Mouse (Mus musculus): ENCODE results near the gene Fam53b. TPM values are rescaled to one million over a fixed set of nuclear protein-coding genes. Genes with fewer than 3 reads are reported as not detected.
A peak's percentile ranks its signal among the peaks of the same experiment; 100 is the strongest.

Gene Fam53b
- total and polyA plus RNA-seq, 2 experiments from 2014 or later, result 5.8 to 15.4 TPM

DNA sequence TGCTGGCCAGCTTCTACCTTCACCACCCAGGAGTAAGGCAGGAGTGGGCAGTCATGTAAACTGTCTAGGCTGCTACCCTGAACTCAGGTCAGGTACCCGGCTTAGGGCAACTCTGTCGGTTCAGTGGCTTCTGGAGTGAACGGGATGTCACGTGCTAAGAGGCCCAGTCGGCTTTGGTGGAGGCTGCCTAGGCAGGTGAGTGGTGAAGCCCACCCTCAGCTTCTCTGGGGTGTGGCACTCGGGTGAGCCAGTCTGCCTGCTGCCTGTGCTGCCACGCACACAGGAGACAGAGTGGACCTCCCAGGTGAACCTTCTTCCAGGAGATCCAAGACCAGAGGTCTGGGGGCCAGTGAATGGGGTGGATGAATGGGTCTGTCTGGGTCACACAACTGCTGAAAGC lies 100.7 kb downstream of the Fam53b start:
- 87% methylated on average over 7 of the region's 7 CpGs for WGBS
- Histone ChIP-seq H3K27me3 (ENCODE audit: insufficient read depth, low read length) (no peaks in the 10 kb centered on the region), H3K4me1 (ENCODE audit: insufficient read depth) (peaks cover 12% of the 10 kb centered on the region), H3K4me3 (ENCODE audit: low read depth, low read length) (no peak overlapping the region), H3K36me3 (ENCODE audit: insufficient read depth) (peaks cover 8% of the 10 kb centered on the region; the same call in 1 of the 2 replicates), H3K9ac (no peak overlapping the region), H3K27ac (ENCODE audit: low read depth, low read length) (no peak overlapping the region), H3K9me3 (ENCODE audit: low read length) (no peaks in the 10 kb centered on the region), H3K4me2 (ENCODE audit: low read depth) (no peak overlapping the region)
- ATAC-seq (no peak), DNase-seq (no peak)
- TF ChIP-seq CTCF (IDR thresholded peaks at IDR 0.05; ENCODE audit: low read depth), result no peak

DNA sequence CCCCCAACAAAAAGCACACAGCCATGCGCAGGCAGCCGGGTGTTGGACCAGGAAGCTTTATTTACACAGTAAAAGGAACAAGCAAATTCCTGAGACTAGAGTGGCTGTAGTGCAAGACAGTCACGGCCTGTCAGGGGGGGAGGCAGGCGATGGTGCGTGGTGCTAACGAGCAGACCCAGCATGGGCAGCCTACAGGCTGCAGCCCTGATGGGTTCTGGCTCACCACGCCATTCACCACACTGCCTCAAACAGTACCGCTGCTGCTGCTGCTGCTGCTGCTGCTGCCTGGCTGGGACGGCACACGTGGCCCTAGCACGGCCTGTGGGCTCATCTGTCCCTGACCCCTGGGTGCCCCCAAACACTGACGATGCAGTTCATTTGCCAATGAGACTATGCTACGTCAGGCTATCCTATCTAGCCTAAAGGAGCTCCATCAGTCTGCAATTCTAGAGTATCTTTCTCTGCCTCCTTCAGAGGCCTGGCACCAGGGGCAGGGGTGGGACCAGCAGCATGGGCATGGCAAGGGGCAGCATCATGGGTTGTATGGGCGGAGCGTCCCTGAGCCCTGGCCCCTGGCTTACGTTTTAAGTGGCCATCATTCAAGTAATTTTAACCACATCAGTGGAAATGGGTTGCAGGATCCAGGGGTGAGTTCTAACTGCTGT lies 101.5 kb downstream of the Fam53b start:
- no peaks in the 10 kb centered on the region for H3K9me3 ChIP-seq (ENCODE audit: low read length)
- no peak overlapping the region for H3K4me3 ChIP-seq (ENCODE audit: low read depth, low read length)
- WGBS, result 39% methylated on average over 16 of the region's 16 CpGs
- no peak overlapping the region for H3K27ac ChIP-seq (ENCODE audit: low read depth, low read length)
- ATAC-seq, result peak; percentile 49
- no peak for DNase-seq
- H3K36me3 ChIP-seq (ENCODE audit: insufficient read depth), result peaks cover 8% of the 10 kb centered on the region; the same call in 1 of the 2 replicates
- H3K4me1 ChIP-seq (ENCODE audit: insufficient read depth), result peaks cover 12% of the 10 kb centered on the region
- H3K27me3 ChIP-seq (ENCODE audit: insufficient read depth, low read length), result no peaks in the 10 kb centered on the region
- no peak for TF ChIP-seq CTCF (IDR thresholded peaks at IDR 0.05; ENCODE audit: low read depth)
- H3K4me2 ChIP-seq (ENCODE audit: low read depth), result no peak overlapping the region
- no peak overlapping the region for H3K9ac ChIP-seq

GRCm38 (mm10) chr7:132711579-132711978 lies 102.1 kb downstream of the Fam53b start:
- H3K4me3 ChIP-seq (ENCODE audit: low read depth, low read length), result no peak overlapping the region
- H3K9me3 ChIP-seq (ENCODE audit: low read length), result no peaks in the 10 kb centered on the region
- no peak overlapping the region for H3K4me2 ChIP-seq (ENCODE audit: low read depth)
- no peak for TF ChIP-seq CTCF (IDR thresholded peaks at IDR 0.05; ENCODE audit: low read depth)
- ATAC-seq, result no peak
- H3K27me3 ChIP-seq (ENCODE audit: insufficient read depth, low read length), result no peaks in the 10 kb centered on the region
- no peak for DNase-seq
- H3K9ac ChIP-seq, result no peak overlapping the region
- H3K27ac ChIP-seq (ENCODE audit: low read depth, low read length), result no peak overlapping the region
- H3K36me3 ChIP-seq (ENCODE audit: insufficient read depth), result peaks cover 8% of the 10 kb centered on the region; the same call in 1 of the 2 replicates
- WGBS, result 82% methylated on average over 9 of the region's 9 CpGs
- H3K4me1 ChIP-seq (ENCODE audit: insufficient read depth), result peaks cover 12% of the 10 kb centered on the region

DNA sequence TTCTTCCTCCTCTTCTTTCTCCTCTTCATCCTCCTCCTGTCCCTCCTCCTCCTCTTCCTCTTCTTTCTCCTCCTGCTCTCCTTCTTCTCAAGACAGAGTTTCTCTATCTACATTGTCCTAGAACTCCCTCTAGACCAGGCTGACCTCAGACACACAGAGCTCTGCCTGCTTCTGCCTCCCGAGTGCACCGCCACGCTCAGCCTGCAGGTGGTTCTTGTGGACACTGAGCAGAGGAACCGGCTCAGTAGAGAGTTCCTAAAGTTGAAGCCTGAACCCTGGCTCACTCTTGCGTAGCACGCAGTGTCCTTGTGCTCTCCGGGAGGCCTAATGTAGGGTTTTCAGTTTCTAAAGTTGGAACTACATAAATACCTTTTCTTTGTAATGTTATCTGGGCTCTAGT lies 108.6 kb downstream of the Fam53b start:
- Histone ChIP-seq H3K4me1 (ENCODE audit: insufficient read depth) (no peaks in the 10 kb centered on the region), H3K27ac (ENCODE audit: low read depth, low read length) (no peak overlapping the region), H3K36me3 (ENCODE audit: insufficient read depth) (no peaks in the 10 kb centered on the region), H3K9ac (no peak overlapping the region), H3K4me2 (ENCODE audit: low read depth) (no peak overlapping the region), H3K27me3 (ENCODE audit: insufficient read depth, low read length) (no peaks in the 10 kb centered on the region), H3K9me3 (ENCODE audit: low read length) (no peaks in the 10 kb centered on the region), H3K4me3 (ENCODE audit: low read depth, low read length) (no peak overlapping the region)
- WGBS, result 88% methylated on average over 7 of the region's 7 CpGs
- no peak for DNase-seq
- 0 out of 2 replicates have a peak, but pooled peaks have one; percentile 17 for TF ChIP-seq CTCF (IDR thresholded peaks at IDR 0.05; ENCODE audit: low read depth)
- no peak for ATAC-seq

DNA sequence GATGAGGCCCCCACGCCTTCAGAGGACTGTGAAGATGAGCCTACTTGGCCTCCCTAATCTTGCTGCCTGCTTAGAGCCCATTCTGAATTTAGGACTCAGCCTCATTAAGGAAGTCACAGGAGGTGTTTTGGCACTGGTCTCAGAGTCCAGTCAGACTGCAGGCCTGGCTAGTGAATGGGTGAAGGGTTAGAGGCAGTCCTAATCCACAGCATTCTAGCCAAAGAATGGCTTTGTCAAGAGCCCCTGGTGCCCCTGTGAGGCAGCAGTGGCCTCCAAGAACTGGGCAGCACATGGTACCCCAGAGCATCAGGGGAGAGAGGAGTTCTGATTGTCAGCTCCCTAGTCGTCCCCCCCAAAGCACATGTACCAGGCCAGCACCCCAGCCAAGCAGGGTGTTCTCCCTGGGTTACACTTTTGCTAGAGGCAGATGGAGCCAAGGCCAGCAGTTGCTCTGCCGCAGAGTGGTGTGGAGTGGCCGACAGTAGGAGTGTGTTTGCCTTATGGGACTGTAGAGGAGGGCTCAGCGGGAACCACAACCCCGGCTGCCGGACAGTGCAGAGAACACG lies 109.3 kb downstream of the Fam53b start:
- Histone ChIP-seq H3K27ac (ENCODE audit: low read depth, low read length) (no peak overlapping the region), H3K9me3 (ENCODE audit: low read length) (no peaks in the 10 kb centered on the region), H3K4me2 (ENCODE audit: low read depth) (no peak overlapping the region), H3K27me3 (ENCODE audit: insufficient read depth, low read length) (no peaks in the 10 kb centered on the region), H3K4me3 (ENCODE audit: low read depth, low read length) (no peak overlapping the region), H3K36me3 (ENCODE audit: insufficient read depth) (no peaks in the 10 kb centered on the region), H3K9ac (no peak overlapping the region), H3K4me1 (ENCODE audit: insufficient read depth) (no peaks in the 10 kb centered on the region)
- DNase-seq (no peak), ATAC-seq (no peak)
- no peak for TF ChIP-seq CTCF (IDR thresholded peaks at IDR 0.05; ENCODE audit: low read depth)
- 89% methylated on average over 8 of the region's 8 CpGs for WGBS

DNA sequence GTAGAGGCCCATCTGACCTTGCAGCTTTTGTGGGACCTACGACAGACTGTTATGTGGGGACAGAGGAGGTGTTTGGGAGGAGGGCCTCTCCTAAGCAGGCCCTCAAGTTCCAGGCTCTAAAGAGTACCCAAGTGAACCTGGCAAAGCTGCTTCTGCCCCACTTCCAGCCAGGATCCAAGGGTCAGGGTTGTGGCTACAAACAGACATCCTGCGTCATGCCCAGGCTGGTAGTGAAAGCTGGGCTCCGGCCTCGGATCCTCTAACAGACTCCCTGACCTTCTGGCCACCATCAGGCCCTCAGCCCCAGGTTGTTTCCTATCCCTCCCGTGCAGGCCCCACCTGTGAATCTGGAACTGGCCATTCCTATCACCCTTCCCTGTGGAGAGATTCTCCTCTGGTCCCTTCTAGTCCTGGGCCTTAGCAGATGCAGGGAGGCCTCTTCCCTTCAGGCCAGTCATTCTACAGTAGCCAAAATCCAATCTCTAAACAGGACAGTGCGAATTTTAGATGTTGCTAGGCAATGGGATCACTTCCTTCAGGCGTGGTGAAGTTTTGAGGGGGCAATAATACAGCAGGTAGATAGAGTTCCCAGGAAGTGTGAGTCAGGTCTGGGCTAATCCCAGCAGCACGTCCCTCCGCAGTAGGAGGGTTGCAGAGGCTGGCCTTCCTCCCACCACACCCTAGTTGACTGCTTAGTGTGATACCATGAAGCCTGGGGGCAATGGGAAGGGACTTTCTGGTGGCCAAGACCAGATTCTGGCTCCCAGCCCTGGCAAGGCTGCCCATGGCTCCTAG lies 110.0 kb downstream of the Fam53b start:
- H3K4me2 ChIP-seq (ENCODE audit: low read depth), result no peak overlapping the region
- DNase-seq (no peak), ATAC-seq (no peak)
- no peak for TF ChIP-seq CTCF (IDR thresholded peaks at IDR 0.05; ENCODE audit: low read depth)
- no peak overlapping the region for H3K9ac ChIP-seq
- H3K9me3 ChIP-seq (ENCODE audit: low read length), result no peaks in the 10 kb centered on the region
- no peak overlapping the region for H3K27ac ChIP-seq (ENCODE audit: low read depth, low read length)
- H3K4me1 ChIP-seq (ENCODE audit: insufficient read depth), result no peaks in the 10 kb centered on the region
- no peak overlapping the region for H3K4me3 ChIP-seq (ENCODE audit: low read depth, low read length)
- H3K27me3 ChIP-seq (ENCODE audit: insufficient read depth, low read length), result no peaks in the 10 kb centered on the region
- H3K36me3 ChIP-seq (ENCODE audit: insufficient read depth), result no peaks in the 10 kb centered on the region
- WGBS, result 86% methylated on average over 9 of the region's 9 CpGs

Data from forebrain, postnatal 0 days (tissue).